15 mouse cellular contexts compared by ENCODE assay signal in genomic region chr11:119663876-119664275, GRCm38 (mm10).
DNase-seq lines count a peak whose midpoint lies in the region; ATAC-seq and TF ChIP-seq lines count a peak whose summit lies in the region.
"Had no signal": no experiment of that assay in that cellular context is flagged by ENCODE, and none has a peak within 500 bp of the region (broad histone marks: within the 10 kb centered on the region; RNA-seq: fewer than 3 reads in every experiment).

No protein-coding gene starts in this region.

- no peaks in the 10 kb centered on the region for H3K27me3 ChIP-seq in heart, embryonic 10.5 days (ENCODE audit: insufficient read depth, poor library complexity, severe bottlenecking)
- H3K27me3 ChIP-seq in stomach, embryonic 16.5 days (ENCODE audit: control insufficient read depth, insufficient read depth, low read length): no peaks in the 10 kb centered on the region
- H3K27me3 ChIP-seq in stomach, postnatal 0 days (ENCODE audit: control insufficient read depth, insufficient read depth, low read length): no peaks in the 10 kb centered on the region
- H3K27me3 ChIP-seq in heart, embryonic 13.5 days (replicated peaks): no peaks in the 10 kb centered on the region

- H3K4me2 ChIP-seq in stomach, embryonic 16.5 days (ENCODE audit: low read depth, low read length): no peak overlapping the region
- no peak overlapping the region for H3K4me2 ChIP-seq in stomach, postnatal 0 days (replicated peaks; ENCODE audit: low read depth)
- no peak overlapping the region for H3K4me2 ChIP-seq in heart, embryonic 13.5 days

- peaks cover 66% of the 10 kb centered on the region for H3K4me1 ChIP-seq in heart, embryonic 10.5 days
- H3K4me1 ChIP-seq in stomach, embryonic 16.5 days (ENCODE audit: control insufficient read depth, insufficient read depth, low read length): peaks cover 20% of the 10 kb centered on the region
- H3K4me1 ChIP-seq in stomach, postnatal 0 days (replicated peaks; ENCODE audit: control insufficient read depth, insufficient read depth): no peaks in the 10 kb centered on the region
- peaks cover 54% of the 10 kb centered on the region for H3K4me1 ChIP-seq in heart, embryonic 13.5 days

- no peak for TF ChIP-seq EP300 in stomach, postnatal 0 days (optimal IDR thresholded peaks at IDR 0.05)

- H3K9ac ChIP-seq in stomach, embryonic 16.5 days (ENCODE audit: low read length): peak overlapping the region; percentile 17; the same call in 1 of the 2 replicates
- H3K9ac ChIP-seq in stomach, postnatal 0 days (ENCODE audit: low read length): no peak overlapping the region
- H3K9ac ChIP-seq in heart, embryonic 13.5 days: no peak overlapping the region

- intact Hi-C loops in heart, postnatal 14 days (cut with DNase I): no loop called here

- H3K9me3 ChIP-seq in heart, embryonic 10.5 days: no peaks in the 10 kb centered on the region
- H3K9me3 ChIP-seq in stomach, embryonic 16.5 days (replicated peaks; ENCODE audit: control insufficient read depth, low read length): no peaks in the 10 kb centered on the region
- H3K9me3 ChIP-seq in stomach, postnatal 0 days (ENCODE audit: control insufficient read depth, low read length): no peaks in the 10 kb centered on the region
- H3K9me3 ChIP-seq in heart, embryonic 13.5 days: no peaks in the 10 kb centered on the region
- H3K9me3 ChIP-seq: hindbrain, embryonic 10.5 days had no signal

- 89% methylated on average over 2 of the region's 2 CpGs for WGBS in heart, embryonic 10.5 days
- 86% methylated on average over 2 of the region's 2 CpGs for WGBS in stomach, embryonic 16.5 days
- WGBS in stomach, postnatal 0 days: 88% methylated on average over 2 of the region's 2 CpGs
- WGBS in heart, embryonic 13.5 days: 81% methylated on average over 2 of the region's 2 CpGs

- TF ChIP-seq CTCF in stomach, postnatal 0 days (IDR thresholded peaks at IDR 0.05; ENCODE audit: low read depth): no peak

- peak overlapping the region; percentile 7; the same call in 1 of the 2 replicates for H3K27ac ChIP-seq in heart, embryonic 10.5 days
- no peak overlapping the region for H3K27ac ChIP-seq in stomach, embryonic 16.5 days (ENCODE audit: low read length)
- no peak overlapping the region for H3K27ac ChIP-seq in stomach, postnatal 0 days (replicated peaks)
- H3K27ac ChIP-seq in heart, embryonic 13.5 days (replicated peaks): 0 out of 2 replicates have a peak overlapping the region, but pooled peaks have one; percentile 2
- H3K27ac ChIP-seq: hindbrain, embryonic 10.5 days had no signal

- DNase-seq in heart, embryonic 10.5 days (ENCODE audit: low spot score): no peak
- no peak for DNase-seq in heart, postnatal 14 days
- no peak for DNase-seq in stomach, postnatal 0 days (ENCODE audit: low spot score)
- DNase-seq in skeletal muscle tissue, adult 2 months (ENCODE audit: low read depth, low spot score): peak; percentile 63
- no peak for DNase-seq in kidney, postnatal 14 days
- DNase-seq: cerebellum, postnatal 14 days; kidney, adult 18-20 months; liver; spleen, adult 18-20 months; thymus, postnatal 4 days had no signal

- no peak for ATAC-seq in stomach, embryonic 16.5 days (ENCODE audit: insufficient read depth, low FRiP score)
- ATAC-seq in stomach, postnatal 0 days (ENCODE audit: low FRiP score, low TSS enrichment): no peak
- no peak for ATAC-seq in heart, embryonic 13.5 days (ENCODE audit: extremely low read depth, insufficient number of reproducible peaks, low FRiP score, low TSS enrichment)
- ATAC-seq in inflammation-experienced regulatory T-cells, adult 6 months: no peak
- ATAC-seq: lung, postnatal 0 days had no signal

- H3K4me3 ChIP-seq in heart, embryonic 10.5 days: no peak overlapping the region
- no peak overlapping the region for H3K4me3 ChIP-seq in stomach, embryonic 16.5 days (replicated peaks; ENCODE audit: low read length)
- no peak overlapping the region for H3K4me3 ChIP-seq in stomach, postnatal 0 days (ENCODE audit: low read depth, low read length)
- no peak overlapping the region for H3K4me3 ChIP-seq in heart, embryonic 13.5 days
- H3K4me3 ChIP-seq: hindbrain, embryonic 10.5 days had no signal

- 0 out of 2 replicates have a peak, but pooled peaks cover 5% of the 10 kb centered on the region for H3K36me3 ChIP-seq in heart, embryonic 10.5 days
- H3K36me3 ChIP-seq in stomach, embryonic 16.5 days (ENCODE audit: control insufficient read depth, insufficient read depth, low read length): no peaks in the 10 kb centered on the region
- no peaks in the 10 kb centered on the region for H3K36me3 ChIP-seq in stomach, postnatal 0 days (ENCODE audit: control insufficient read depth, insufficient read depth, low read length)
- H3K36me3 ChIP-seq in heart, embryonic 13.5 days: no peaks in the 10 kb centered on the region

Comparison
In these comparisons a context has a peak if more than half of its experiments do, and no peak if none do; other contexts are left out.
1. H3K27ac ChIP-seq: peak in heart, embryonic 10.5 days (single experiment) and heart, embryonic 13.5 days (single experiment); none in stomach, embryonic 16.5 days (single experiment) and stomach, postnatal 0 days (single experiment).